Mouse (Mus musculus): Measurements from ENCODE around the gene Gemin7.

DNA sequence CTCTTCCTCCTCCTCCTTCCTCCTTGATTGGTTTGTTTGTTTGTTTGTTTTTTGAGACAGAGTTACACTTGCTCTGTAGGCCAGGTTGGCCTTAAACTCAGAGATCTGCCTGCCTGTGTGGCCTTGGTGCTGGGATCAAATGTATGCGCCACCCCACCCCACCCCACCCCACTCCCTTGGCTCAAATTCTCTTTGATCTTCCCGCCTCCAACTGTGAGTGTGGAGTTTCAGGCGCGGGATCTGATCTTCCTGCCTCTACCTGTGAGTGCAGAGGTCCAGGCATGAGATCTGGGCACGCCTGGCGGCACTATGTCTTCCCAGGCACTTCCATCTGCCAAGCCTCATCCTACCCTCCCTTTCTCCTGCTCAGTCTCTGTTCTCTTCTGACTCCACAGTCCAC is 44.8 kb upstream of the Gemin7 start:
- no peak for TF ChIP-seq POLR2A (IDR thresholded peaks at IDR 0.05; ENCODE audit: low read depth, low read length)
- TF ChIP-seq CTCF (IDR thresholded peaks at IDR 0.05; ENCODE audit: extremely low read depth, insufficient read depth, insufficient read length, insufficient replicate concordance) = no peak

Measured in spleen, adult 2 months (tissue).